Mouse (Mus musculus) lung, postnatal 14 days (tissue): Measurements from ENCODE around the gene Cyp2w1.

ENCODE experiments used
- DNase-seq: peaks from one replicate; pipeline ENCODE4 v3.0.0; 2021

The Cyp2w1 gene

GRCm38 (mm10) chr5:139352317-139352716 lies at the start of gene Cyp2w1:
Cyp2w1 (plus strand) TSS chr5:139352617.
- no peak for DNase-seq

- DNase-seq: no peak
Measured at GRCm38 (mm10) chr5:139303646-139304061, 48.8 kb upstream of the Cyp2w1 start.

- DNase-seq: no peak
Measured at GRCm38 (mm10) chr5:139309946-139310345, 42.5 kb upstream of the Cyp2w1 start.

GRCm38 (mm10) chr5:139310477-139310876 lies 41.9 kb upstream of the Cyp2w1 start:
- DNase-seq: no peak

GRCm38 (mm10) chr5:139311822-139312221 lies 40.6 kb upstream of the Cyp2w1 start:
- no peak for DNase-seq

- no peak for DNase-seq
Measured at GRCm38 (mm10) chr5:139313536-139313935, 38.9 kb upstream of the Cyp2w1 start.

- no peak for DNase-seq
Measured at GRCm38 (mm10) chr5:139314941-139315642, 37.3 kb upstream of the Cyp2w1 start.

- DNase-seq: no peak
Measured at GRCm38 (mm10) chr5:139316982-139317675, 35.3 kb upstream of the Cyp2w1 start.

GRCm38 (mm10) chr5:139317751-139318504 lies 34.5 kb upstream of the Cyp2w1 start:
- no peak for DNase-seq

- DNase-seq: no peak
Measured at GRCm38 (mm10) chr5:139320424-139320823, 32.0 kb upstream of the Cyp2w1 start.

- DNase-seq: no peak
Measured at GRCm38 (mm10) chr5:139321331-139321730, 31.1 kb upstream of the Cyp2w1 start.

GRCm38 (mm10) chr5:139323260-139323924 lies 29.0 kb upstream of the Cyp2w1 start:
- DNase-seq: no peak

- no peak for DNase-seq
Measured at GRCm38 (mm10) chr5:139324045-139324491, 28.3 kb upstream of the Cyp2w1 start.

- DNase-seq: peak; percentile 47
Measured at GRCm38 (mm10) chr5:139324691-139325394, 27.6 kb upstream of the Cyp2w1 start.

GRCm38 (mm10) chr5:139325395-139325966 lies 26.9 kb upstream of the Cyp2w1 start, which contains the start of gene Adap1:
Adap1 (minus strand) TSS chr5:139325622.
- peak; percentile 58 for DNase-seq

- no peak for DNase-seq
Measured at GRCm38 (mm10) chr5:139326111-139326696, 26.2 kb upstream of the Cyp2w1 start.

- no peak for DNase-seq
Measured at GRCm38 (mm10) chr5:139326986-139327633, 25.3 kb upstream of the Cyp2w1 start.

GRCm38 (mm10) chr5:139327634-139328020 lies 24.8 kb upstream of the Cyp2w1 start:
- DNase-seq: no peak

GRCm38 (mm10) chr5:139330766-139331165 lies 21.7 kb upstream of the Cyp2w1 start:
- no peak for DNase-seq

GRCm38 (mm10) chr5:139331742-139332141 lies 20.7 kb upstream of the Cyp2w1 start:
- peak; percentile 88 for DNase-seq
